In the genomic region with DNA sequence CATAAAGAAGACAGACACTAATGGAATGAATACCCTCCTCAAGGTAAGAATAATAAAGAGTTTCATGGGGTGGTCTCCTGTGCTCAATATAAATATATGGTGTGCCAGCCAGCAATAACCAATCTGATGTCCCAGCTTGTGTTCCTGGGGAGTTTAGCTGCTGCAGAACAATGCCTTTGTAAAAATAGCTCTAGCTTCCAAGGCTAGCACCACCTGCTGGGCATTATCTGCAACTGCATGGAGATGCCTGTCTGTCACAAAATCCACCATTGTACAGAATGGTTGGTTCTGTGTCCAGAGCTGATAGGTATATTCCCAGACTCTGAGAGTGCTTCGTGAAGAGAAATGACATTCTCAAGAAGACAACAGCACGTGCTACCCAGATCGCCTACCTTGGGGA, we compare ENCODE assay signal across 10 mouse cellular contexts. TPM values are rescaled to one million over a fixed set of nuclear protein-coding genes. Genes with fewer than 3 reads are reported as not detected.
DNase-seq lines count a peak whose midpoint lies in the region; ATAC-seq and TF ChIP-seq lines count a peak whose summit lies in the region.
"Had no signal": no experiment of that assay in that cellular context is flagged by ENCODE, and none has a peak within 500 bp of the region (broad histone marks: within the 10 kb centered on the region; RNA-seq: fewer than 3 reads in every experiment).

No protein-coding gene starts in this region.

- TF ChIP-seq CTCF in CH12.LX (conservative IDR thresholded peaks at IDR 0.05 in 1 of 2, IDR thresholded peaks at IDR 0.05 in 1 of 2; ENCODE audit: low read depth in 2 of 2, low read length in 2 of 2), result peak; percentile 81 to 96

- no peaks in the 10 kb centered on the region for H3K27me3 ChIP-seq in kidney, embryonic 15.5 days
- H3K27me3 ChIP-seq in CH12.LX (replicated peaks), result no peaks in the 10 kb centered on the region
- H3K27me3 ChIP-seq in embryonic facial prominence, embryonic 14.5 days (replicated peaks; ENCODE audit: control insufficient read depth, insufficient read depth, low read length), result no peaks in the 10 kb centered on the region
- H3K27me3 ChIP-seq: embryonic facial prominence, embryonic 15.5 days had no signal

- dilution Hi-C loops in CH12.LX (cut with MboI; ENCODE audit: extremely low pct_ligation_motif_present, extremely low pct_unique_long_range_greater_than_20kb, low sequenced_read_pairs), result no loop called here

- ATAC-seq in kidney, embryonic 15.5 days (replicated peaks; ENCODE audit: low FRiP score), result no peak
- ATAC-seq in embryonic facial prominence, embryonic 14.5 days (ENCODE audit: low read depth), result no peak
- ATAC-seq in monocyte, adult 5-6 weeks (replicated peaks; ENCODE audit: insufficient number of reproducible peaks, low FRiP score, low TSS enrichment, poor library complexity, severe bottlenecking), result peak; percentile 58; the same call in 1 of the 2 replicates
- ATAC-seq in erythroid progenitor cell, adult 5-6 weeks (replicated peaks; ENCODE audit: low FRiP score, poor library complexity, severe bottlenecking), result no peak

- TF ChIP-seq POLR2A in CH12.LX (IDR thresholded peaks at IDR 0.05; ENCODE audit: low read depth, low read length), result no peak

- no peak overlapping the region for H3K4me3 ChIP-seq in kidney, embryonic 15.5 days (replicated peaks)
- H3K4me3 ChIP-seq in CH12.LX (replicated peaks in 1 of 3; ENCODE audit: low read depth in 2 of 3, low read length in 2 of 3, poor library complexity in 1 of 3), result no peak overlapping the region
- H3K4me3 ChIP-seq in embryonic facial prominence, embryonic 14.5 days (ENCODE audit: low read depth, low read length), result no peak overlapping the region
- H3K4me3 ChIP-seq: embryonic facial prominence, embryonic 15.5 days had no signal

- no peak for TF ChIP-seq EP300 in CH12.LX (IDR thresholded peaks at IDR 0.05; ENCODE audit: low read length)

- no peaks in the 10 kb centered on the region for H3K79me2 ChIP-seq in CH12.LX (replicated peaks; ENCODE audit: control insufficient read depth, extremely low read depth, insufficient read depth, poor library complexity, severe bottlenecking)

- H3K9me3 ChIP-seq in kidney, embryonic 15.5 days (replicated peaks), result no peaks in the 10 kb centered on the region
- no peaks in the 10 kb centered on the region for H3K9me3 ChIP-seq in CH12.LX (replicated peaks; ENCODE audit: low read length)
- no peaks in the 10 kb centered on the region for H3K9me3 ChIP-seq in embryonic facial prominence, embryonic 14.5 days (ENCODE audit: control insufficient read depth, low read length)
- H3K9me3 ChIP-seq: embryonic facial prominence, embryonic 15.5 days had no signal

- TF ChIP-seq RAD21 in CH12.LX (IDR thresholded peaks at IDR 0.05; ENCODE audit: low read depth, low read length), result peak; percentile 61

- H3K36me3 ChIP-seq in kidney, embryonic 15.5 days, result no peaks in the 10 kb centered on the region
- no peaks in the 10 kb centered on the region for H3K36me3 ChIP-seq in CH12.LX (replicated peaks in 1 of 2; ENCODE audit: control insufficient read depth in 1 of 2, insufficient read depth in 1 of 2, low read length in 1 of 2)
- H3K36me3 ChIP-seq in embryonic facial prominence, embryonic 14.5 days (ENCODE audit: control insufficient read depth, insufficient read depth, low read length), result no peaks in the 10 kb centered on the region
- H3K36me3 ChIP-seq: embryonic facial prominence, embryonic 15.5 days had no signal

- peaks cover 7% of the 10 kb centered on the region; the same call in 1 of the 2 replicates for H3K4me1 ChIP-seq in kidney, embryonic 15.5 days
- H3K4me1 ChIP-seq in CH12.LX (ENCODE audit: control insufficient read depth in 1 of 2, insufficient read depth in 2 of 2), result peaks cover 0 to 2% of the 10 kb centered on the region in 2 experiments; a peak in 1 of 4 replicates
- H3K4me1 ChIP-seq in embryonic facial prominence, embryonic 14.5 days (ENCODE audit: control insufficient read depth, insufficient read depth, low read length), result no peaks in the 10 kb centered on the region
- H3K4me1 ChIP-seq: embryonic facial prominence, embryonic 15.5 days had no signal

- in situ Hi-C loops in CH12.LX (cut with MboI; ENCODE audit: low pct_ligation_motif_present, low pct_unique_long_range_greater_than_20kb, low sequenced_read_pairs), result no loop called here

- DNase-seq in kidney, adult 9 months, result peak; percentile 57
- DNase-seq in CH12.LX (ENCODE audit: extremely low read depth), result peak; percentile 56
- DNase-seq in adrenal gland, postnatal 36 days, result peak; percentile 51 to 63
- DNase-seq in embryonic facial prominence, embryonic 14.5 days (ENCODE audit: low spot score), result peak; percentile 53
- peak; percentile 69 to 71 for DNase-seq in kidney, postnatal 4 days

- no peak overlapping the region for H3K4me2 ChIP-seq in kidney, embryonic 15.5 days
- peak overlapping the region; percentile 85 for H3K4me2 ChIP-seq in CH12.LX (ENCODE audit: insufficient read depth, low read depth, poor library complexity, severe bottlenecking)
- H3K4me2 ChIP-seq in embryonic facial prominence, embryonic 14.5 days (ENCODE audit: low read depth, low read length), result no peak overlapping the region
- H3K4me2 ChIP-seq: embryonic facial prominence, embryonic 15.5 days had no signal

- H3K9ac ChIP-seq in kidney, embryonic 15.5 days, result no peak overlapping the region
- H3K9ac ChIP-seq in CH12.LX (ENCODE audit: insufficient read depth, low read depth), result no peak overlapping the region
- H3K9ac ChIP-seq in embryonic facial prominence, embryonic 14.5 days (ENCODE audit: low read depth, low read length), result no peak overlapping the region
- H3K9ac ChIP-seq: embryonic facial prominence, embryonic 15.5 days had no signal

- WGBS in kidney, embryonic 15.5 days, result 32% methylated on average over 3 of the region's 3 CpGs
- WGBS in embryonic facial prominence, embryonic 14.5 days, result 18% methylated on average over 3 of the region's 3 CpGs

- H3K27ac ChIP-seq in kidney, embryonic 15.5 days, result no peak overlapping the region
- no peak overlapping the region for H3K27ac ChIP-seq in CH12.LX (ENCODE audit: insufficient read depth, low read depth)
- no peak overlapping the region for H3K27ac ChIP-seq in embryonic facial prominence, embryonic 14.5 days (replicated peaks; ENCODE audit: low read depth, low read length)
- H3K27ac ChIP-seq: embryonic facial prominence, embryonic 15.5 days had no signal

TF ChIP-seq in CH12.LX, 34 proteins besides CTCF, POLR2A, EP300 and RAD21:
- TF ChIP-seq E2F4 (IDR thresholded peaks at IDR 0.05; ENCODE audit: insufficient replicate concordance, low read depth, low read length), result no peak
- no peak for TF ChIP-seq ZKSCAN1 (IDR thresholded peaks at IDR 0.05; ENCODE audit: borderline replicate concordance, low read depth, low read length)
- no peak for TF ChIP-seq NRF1 (IDR thresholded peaks at IDR 0.05; ENCODE audit: low read depth, low read length)
- TF ChIP-seq BHLHE40 (IDR thresholded peaks at IDR 0.05; ENCODE audit: low read depth, low read length), result 0 out of 2 replicates have a peak, but pooled peaks have one; percentile 23
- TF ChIP-seq SMC3 (IDR thresholded peaks at IDR 0.05; ENCODE audit: low read depth, low read length), result peak; percentile 76

RNA-seq across cellular contexts. Expression of a gene that starts 4.4 kb away (rescaled TPM):
- 0.10 TPM in 1 of 2 replicates, not detected in the other for polyA plus RNA-seq in kidney, embryonic 15.5 days (2015; fragmentation: Nextera tagmentation; extraction: Ambion mirVana)
- total RNA-seq in CH12.LX (2012; rRNA removed) (not detected in 2 replicates), CH12.LX (2014; rRNA removed) (not detected in 2 replicates)
- 0.16 TPM in 1 of 2 replicates, not detected in the other for polyA plus RNA-seq in CH12.LX (2012; ENCODE audit: insufficient read length, low read depth)
- not detected for total RNA-seq in adrenal gland, postnatal 36 days (2021)
- polyA plus RNA-seq in embryonic facial prominence, embryonic 14.5 days (2014; fragmentation: Nextera tagmentation; extraction: Ambion mirVana), result 0.31 and 1.0 TPM in 2 replicates
- total RNA-seq in monocyte, adult 5-6 weeks (2017), result not detected in 3 replicates
- not detected in 2 replicates for total RNA-seq in erythroid progenitor cell, adult 5-6 weeks (2015; ENCODE audit: low replicate concordance)
- not detected in 2 replicates for total RNA-seq in erythroid progenitor cell, adult 5-6 weeks (2017; ENCODE audit: low replicate concordance)
- polyA plus RNA-seq: liver, embryonic 16.5 days had no signal
